Comparison of ENCODE assay signal across 8 mouse cellular contexts in genomic region chr16:33670340-33670739, GRCm38 (mm10). TPM values are rescaled to one million over a fixed set of nuclear protein-coding genes. Genes with fewer than 3 reads are reported as not detected.
DNase-seq lines count a peak whose midpoint lies in the region; ATAC-seq and TF ChIP-seq lines count a peak whose summit lies in the region.

No protein-coding gene starts in this region.

- H3K9me3 ChIP-seq in lung, postnatal 0 days (ENCODE audit: low read length): no peaks in the 10 kb centered on the region
- no peaks in the 10 kb centered on the region for H3K9me3 ChIP-seq in limb, embryonic 15.5 days

- no peak for TF ChIP-seq CTCF in gastrocnemius, adult 2 months (IDR thresholded peaks at IDR 0.05)
- no peak for TF ChIP-seq CTCF in lung, postnatal 0 days (IDR thresholded peaks at IDR 0.05)
- TF ChIP-seq CTCF in lung, adult 2 months (IDR thresholded peaks at IDR 0.05; ENCODE audit: insufficient read depth, low read length): no peak

- H3K9ac ChIP-seq in lung, postnatal 0 days (replicated peaks; ENCODE audit: low read depth): no peak overlapping the region
- no peak overlapping the region for H3K9ac ChIP-seq in limb, embryonic 15.5 days

- no peak for TF ChIP-seq POLR2A in lung, adult 2 months (IDR thresholded peaks at IDR 0.05; ENCODE audit: borderline replicate concordance, extremely low read depth, low read depth, low read length)

- peak; percentile 32 for DNase-seq in gastrocnemius, adult 2 months
- DNase-seq in gastrocnemius, postnatal 4 days (ENCODE audit: low spot score in 2 of 2): no peak
- no peak for DNase-seq in lung, postnatal 0 days (ENCODE audit: low spot score)
- DNase-seq in lung, adult 2 months: no peak
- DNase-seq in cerebellum, adult 18-20 months: peak; percentile 84 to 94
- DNase-seq in thymus, adult 18-20 months: no peak
- no peak for DNase-seq in spleen, postnatal 36 days (ENCODE audit: low spot score in 2 of 2)

- no peak for ATAC-seq in lung, postnatal 0 days
- 0 out of 2 replicates have a peak, but pooled peaks have one; percentile 58 for ATAC-seq in limb, embryonic 15.5 days (ENCODE audit: insufficient number of reproducible peaks, low FRiP score, low TSS enrichment, low read depth)

- no peak overlapping the region for H3K4me3 ChIP-seq in gastrocnemius, adult 2 months
- no peak overlapping the region for H3K4me3 ChIP-seq in lung, postnatal 0 days (ENCODE audit: low read depth, low read length)
- no peak overlapping the region for H3K4me3 ChIP-seq in lung, adult 2 months (replicated peaks; ENCODE audit: extremely low read depth, low read depth, low read length)
- H3K4me3 ChIP-seq in limb, embryonic 15.5 days: no peak overlapping the region

- no peaks in the 10 kb centered on the region for H3K36me3 ChIP-seq in lung, postnatal 0 days (ENCODE audit: insufficient read depth, low read length)
- H3K36me3 ChIP-seq in limb, embryonic 15.5 days: no peaks in the 10 kb centered on the region

- 48% methylated on average over 3 of the region's 3 CpGs for WGBS in lung, postnatal 0 days
- WGBS in lung, adult 2 months: 40% methylated on average over 3 of the region's 3 CpGs
- WGBS in limb, embryonic 15.5 days: 61% methylated on average over 3 of the region's 3 CpGs

- TF ChIP-seq EP300 in lung, postnatal 0 days (IDR thresholded peaks at IDR 0.05): no peak

- peaks cover 3% of the 10 kb centered on the region for H3K4me1 ChIP-seq in lung, postnatal 0 days (ENCODE audit: insufficient read depth, low read depth, low read length)
- peaks cover 8% of the 10 kb centered on the region for H3K4me1 ChIP-seq in lung, adult 2 months (ENCODE audit: control insufficient read depth, insufficient read depth, low read length)
- H3K4me1 ChIP-seq in limb, embryonic 15.5 days: peaks cover 5% of the 10 kb centered on the region; the same call in 1 of the 2 replicates

- no peak overlapping the region for H3K4me2 ChIP-seq in lung, postnatal 0 days (replicated peaks; ENCODE audit: low read depth, low read length)
- no peak overlapping the region for H3K4me2 ChIP-seq in limb, embryonic 15.5 days

- intact Hi-C loops in gastrocnemius, adult 2 months (cut with DNase I): no loop called here

- peak overlapping the region; percentile 48 for H3K27ac ChIP-seq in gastrocnemius, adult 2 months
- H3K27ac ChIP-seq in lung, postnatal 0 days (ENCODE audit: low read length): peak overlapping the region; percentile 40
- H3K27ac ChIP-seq in limb, embryonic 15.5 days: 0 out of 2 replicates have a peak overlapping the region, but pooled peaks have one; percentile 28

- H3K27me3 ChIP-seq in lung, postnatal 0 days (replicated peaks; ENCODE audit: insufficient read depth, low read length): no peaks in the 10 kb centered on the region
- no peaks in the 10 kb centered on the region for H3K27me3 ChIP-seq in limb, embryonic 15.5 days

RNA-seq across cellular contexts. Expression of gene Heg1, which starts 13.8 kb away (rescaled TPM):
- total RNA-seq in gastrocnemius, adult 2 months (2021): 10 to 100 TPM; 30.4 to 43.3 TPM
- 10 to 100 TPM; 88.4 to 99.3 TPM for total RNA-seq in gastrocnemius, postnatal 4 days (2021)
- 33.5 and 36.2 TPM in 2 replicates for polyA plus RNA-seq in lung, postnatal 0 days (2015; fragmentation: Nextera tagmentation; extraction: Ambion mirVana)
- polyA plus RNA-seq in lung, adult 2 months (2012; rRNA removed): 150 and 153 TPM in 2 replicates
- polyA plus RNA-seq in limb, embryonic 15.5 days (2015; fragmentation: Nextera tagmentation; extraction: Ambion mirVana): 15.7 and 16.9 TPM in 2 replicates

Comparison
In these comparisons a context has a peak if more than half of its experiments do, and no peak if none do; other contexts are left out.
1. DNase-seq: peak in gastrocnemius, adult 2 months (single experiment) and cerebellum, adult 18-20 months (2 of 2); none in gastrocnemius, postnatal 4 days (0 of 2), lung, postnatal 0 days (single experiment), lung, adult 2 months (single experiment), thymus, adult 18-20 months (0 of 2) and spleen, postnatal 36 days (0 of 2).
2. Peak in every context shown above with its lines, with median percentiles within 50 percentile points of each other: H3K27ac ChIP-seq.